Mouse (Mus musculus) embryonic facial prominence, embryonic 10.5 days (tissue): ENCODE measurements around the gene Pik3r1. TPM values are rescaled to one million over a fixed set of nuclear protein-coding genes. Genes with fewer than 3 reads are reported as not detected.

Source experiments
- DNase-seq: peaks from one replicate; pipeline ENCODE4 v3.0.0-alpha.2; 2017; ENCODE audit warnings: low spot score
- H3K27ac ChIP-seq: fragments of 300-500 bp; sonication (generic); replicated peaks from 2 replicates; pipeline ENCODE4 v1.5.1; 2016; ENCODE audit warnings: mild to moderate bottlenecking
- H3K27me3 ChIP-seq: fragments of 300-500 bp; sonication (generic); replicated peaks from 2 replicates; pipeline ENCODE4 v1.6.1; 2016; ENCODE audit warnings: low read depth, mild to moderate bottlenecking; ENCODE audit not compliant: poor library complexity, severe bottlenecking
- H3K36me3 ChIP-seq: fragments of 300-500 bp; sonication (generic); replicated peaks from 2 replicates; pipeline ENCODE4 v1.6.1; 2016; ENCODE audit warnings: mild to moderate bottlenecking, moderate library complexity
- H3K4me1 ChIP-seq: fragments of 300-500 bp; sonication (generic); 2 replicates; pipeline ENCODE4 v1.6.1; 2016
- H3K4me3 ChIP-seq: fragments of 300-500 bp; sonication (generic); 2 replicates; pipeline ENCODE4 v1.5.1; 2016; ENCODE audit warnings: mild to moderate bottlenecking, moderate library complexity
- H3K9me3 ChIP-seq: fragments of 300-500 bp; sonication (generic); 2 replicates; pipeline ENCODE4 v1.6.1; 2016; ENCODE audit warnings: mild to moderate bottlenecking
- WGBS: fragments of 180-500 bp; shearing (Covaris S2); methylation state at CpG from one replicate; pipeline ENCODE4 v1.1.7; 2016; 5-methylcytosine and 5-hydroxymethylcytosine counted together
- polyA plus RNA-seq: library from polyadenylated mRNA; unstranded; fragments of >200 nt; fragmentation: Nextera tagmentation; extraction: Ambion mirVana; gene quantifications from 2 replicates; pipeline ENCODE4 v1.2.1, GENCODE M21; 2016

Pik3r1 gene
- polyA plus RNA-seq, 1 experiment from 2014 or later: 18.9 TPM

DNA sequence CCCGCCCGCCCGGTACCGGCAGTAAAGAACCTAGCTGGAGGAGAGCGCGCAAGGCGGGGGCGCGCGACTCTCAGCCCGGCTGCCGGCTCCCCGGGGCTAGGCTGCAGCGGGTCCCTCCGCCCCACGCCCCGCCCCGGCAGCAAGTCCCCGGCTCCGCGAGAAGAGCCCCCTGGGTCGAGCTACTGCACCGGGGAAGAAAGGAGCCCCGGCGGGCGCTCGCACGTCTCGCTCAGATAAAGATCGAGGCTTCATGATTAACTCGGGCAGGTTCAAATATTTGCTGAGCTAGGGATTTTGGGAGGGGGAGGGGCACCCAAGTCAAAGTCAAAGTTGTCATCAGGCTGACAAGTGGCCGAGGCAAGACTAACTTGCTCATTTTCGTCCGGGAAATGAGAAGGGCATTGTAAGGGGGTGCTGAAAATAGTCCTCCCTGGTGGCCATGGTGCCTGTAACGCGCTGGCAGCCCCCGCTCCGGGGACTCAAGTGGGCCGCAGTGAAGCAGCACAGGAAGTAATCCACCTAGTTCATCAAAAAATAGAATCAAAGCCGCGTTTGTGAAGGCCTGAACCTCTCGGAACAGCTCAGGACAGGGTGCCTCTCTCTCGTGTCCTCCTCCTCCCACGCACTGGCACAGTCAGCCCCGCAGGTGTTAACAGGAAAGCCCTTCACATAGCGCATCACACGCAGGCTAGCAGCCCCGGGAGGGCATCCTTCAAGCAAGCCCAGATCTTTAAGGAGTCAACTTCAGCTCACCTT is 73.3 kb downstream of the Pik3r1 start:
- Histone ChIP-seq H3K4me3 (peak overlapping the region; percentile 75), H3K4me1 (peaks cover 74% of the 10 kb centered on the region), H3K27me3 (peaks cover 6% of the 10 kb centered on the region; the same call in 1 of the 2 replicates), H3K9me3 (no peaks in the 10 kb centered on the region), H3K36me3 (no peaks in the 10 kb centered on the region), H3K27ac (peak overlapping the region; percentile 81)
- DNase-seq: peak; percentile 77
- WGBS: under 1% methylated on average over 48 of the region's 48 CpGs

DNA sequence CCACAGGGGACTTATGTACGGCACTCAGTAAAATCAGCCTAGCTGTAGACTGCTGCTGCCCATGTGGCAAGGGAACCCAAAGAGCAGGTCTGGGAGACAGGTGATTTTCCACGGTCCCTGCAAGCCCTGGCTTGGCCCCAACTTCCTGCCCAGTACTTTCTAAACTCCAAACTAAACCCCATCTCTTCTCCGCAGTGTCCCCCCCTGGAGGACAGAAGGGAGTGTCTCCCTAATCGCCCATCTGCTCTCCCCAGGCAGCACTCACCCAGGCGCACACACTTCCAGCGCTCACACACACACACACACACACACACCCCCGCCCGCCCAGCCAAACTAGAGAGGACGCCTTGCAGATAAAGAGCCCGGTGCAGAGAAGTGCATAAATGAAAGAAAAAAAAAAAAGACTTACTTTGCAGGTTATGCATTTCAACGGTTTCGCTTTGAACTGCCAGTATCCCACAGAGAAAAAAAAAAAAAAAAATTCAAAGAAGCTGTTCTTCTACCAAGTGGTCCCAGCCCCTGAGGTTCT is 74.0 kb downstream of the Pik3r1 start:
- peaks cover under 1% of the 10 kb centered on the region; the same call in 1 of the 2 replicates for H3K36me3 ChIP-seq
- DNase-seq: peak; percentile 67
- peaks cover 72% of the 10 kb centered on the region for H3K4me1 ChIP-seq
- H3K9me3 ChIP-seq: no peaks in the 10 kb centered on the region
- H3K4me3 ChIP-seq: peak overlapping the region; percentile 75
- H3K27ac ChIP-seq: peak overlapping the region; percentile 81
- H3K27me3 ChIP-seq: peaks cover 6% of the 10 kb centered on the region; the same call in 1 of the 2 replicates
- WGBS: under 1% methylated on average over 12 of the region's 12 CpGs

DNA sequence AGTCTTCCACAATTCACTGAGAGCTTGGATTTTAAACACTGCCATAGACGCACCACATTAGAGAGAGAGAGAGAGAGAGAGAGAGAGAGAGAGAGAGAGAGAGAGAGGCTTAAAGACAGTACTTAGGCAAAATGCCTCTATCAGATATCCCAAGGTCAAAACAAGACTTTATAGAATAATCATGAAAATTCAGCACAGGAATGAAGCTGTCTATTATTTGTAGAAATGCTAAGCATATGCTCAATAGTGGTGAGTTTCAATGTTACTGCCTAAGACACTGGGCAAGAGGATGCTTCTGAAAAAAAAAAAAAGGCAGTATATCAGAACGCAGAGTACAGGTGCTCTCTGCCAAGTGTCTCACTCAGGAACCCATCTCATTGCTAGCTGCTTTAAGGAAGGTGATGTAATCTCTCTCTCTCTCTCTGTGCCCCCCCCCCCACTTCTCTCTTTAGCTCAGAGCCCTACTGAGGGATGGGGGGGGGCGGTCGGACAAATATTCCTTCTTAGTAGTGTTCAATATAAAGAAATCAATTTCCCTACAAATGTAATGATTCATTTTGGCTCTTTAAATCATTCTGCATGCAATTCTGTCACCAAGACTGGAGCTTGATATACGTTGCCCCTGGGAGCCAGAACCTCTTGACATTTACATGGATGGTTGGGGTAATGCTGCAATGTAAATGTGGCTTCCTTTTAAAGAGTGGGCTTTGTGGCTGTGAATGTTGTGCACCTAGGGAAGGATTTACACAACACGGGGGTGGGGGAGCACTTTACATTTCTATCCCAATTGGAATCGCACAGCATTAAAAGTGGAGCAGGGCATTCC is 74.9 kb downstream of the Pik3r1 start:
- H3K9me3 ChIP-seq: no peaks in the 10 kb centered on the region
- H3K4me1 ChIP-seq: peaks cover 68% of the 10 kb centered on the region
- no peak for DNase-seq
- peak overlapping the region; percentile 75 for H3K4me3 ChIP-seq
- peaks cover 10% of the 10 kb centered on the region for H3K36me3 ChIP-seq
- no peak overlapping the region for H3K27ac ChIP-seq
- peaks cover 6% of the 10 kb centered on the region; the same call in 1 of the 2 replicates for H3K27me3 ChIP-seq
- WGBS: 59% methylated on average over 7 of the region's 7 CpGs

DNA sequence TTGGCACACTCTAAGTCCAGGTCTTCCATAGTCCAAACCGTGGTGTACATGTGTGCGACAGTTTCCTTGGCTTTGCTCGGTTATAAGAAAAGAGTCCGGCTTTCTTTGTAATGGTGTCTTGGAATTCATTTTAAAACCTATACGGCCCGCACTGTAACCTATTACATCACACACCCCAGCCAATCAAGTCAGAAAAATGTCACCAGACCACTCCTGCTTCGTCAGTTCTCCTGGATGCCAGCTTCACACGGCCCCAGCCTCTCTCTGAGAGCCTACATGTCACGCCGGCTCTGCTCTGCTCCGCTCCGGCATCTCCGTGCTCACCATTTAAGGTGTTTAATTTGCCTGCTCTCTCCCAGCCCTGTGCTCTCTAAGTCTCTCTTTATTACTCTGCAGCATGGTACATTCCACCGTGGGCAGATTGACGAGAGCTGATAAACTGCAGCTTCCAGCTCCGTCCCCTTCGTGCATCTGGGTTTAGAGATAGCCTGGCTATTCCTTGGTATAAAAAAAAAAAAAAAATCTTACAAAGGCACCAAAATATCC is 75.7 kb downstream of the Pik3r1 start:
- DNase-seq: peak; percentile 35
- peaks cover 18% of the 10 kb centered on the region for H3K36me3 ChIP-seq
- H3K9me3 ChIP-seq: no peaks in the 10 kb centered on the region
- peak overlapping the region; percentile 36 for H3K4me3 ChIP-seq
- H3K4me1 ChIP-seq: peaks cover 60% of the 10 kb centered on the region
- no peak overlapping the region for H3K27ac ChIP-seq
- H3K27me3 ChIP-seq: peaks cover 6% of the 10 kb centered on the region; the same call in 1 of the 2 replicates
- WGBS: 49% methylated on average over 17 of the region's 17 CpGs

DNA sequence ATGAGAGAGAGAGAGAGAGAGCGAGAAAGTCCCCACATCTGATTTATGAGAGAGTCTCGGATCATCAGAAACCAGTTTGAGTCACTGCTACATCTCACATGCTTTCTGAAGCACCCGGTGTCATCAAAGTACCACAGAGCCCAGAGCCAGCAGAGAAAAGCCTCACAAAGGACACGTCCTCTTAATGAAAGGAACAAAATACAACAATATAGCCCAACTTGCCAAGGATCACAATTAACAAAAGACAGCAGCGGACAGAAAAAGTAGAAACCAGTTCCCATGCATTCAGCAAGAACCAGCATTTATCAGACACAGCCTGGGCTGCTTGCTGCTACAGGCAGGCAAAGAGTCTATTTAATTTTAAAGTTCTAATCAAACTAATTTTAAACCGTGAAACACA is 76.3 kb downstream of the Pik3r1 start:
- H3K27me3 ChIP-seq: peaks cover 6% of the 10 kb centered on the region; the same call in 1 of the 2 replicates
- no peak overlapping the region for H3K27ac ChIP-seq
- peaks cover 53% of the 10 kb centered on the region for H3K4me1 ChIP-seq
- no peak for DNase-seq
- WGBS: 62% methylated on average over 6 of the region's 6 CpGs
- no peak overlapping the region for H3K4me3 ChIP-seq
- H3K9me3 ChIP-seq: no peaks in the 10 kb centered on the region
- peaks cover 24% of the 10 kb centered on the region for H3K36me3 ChIP-seq

DNA sequence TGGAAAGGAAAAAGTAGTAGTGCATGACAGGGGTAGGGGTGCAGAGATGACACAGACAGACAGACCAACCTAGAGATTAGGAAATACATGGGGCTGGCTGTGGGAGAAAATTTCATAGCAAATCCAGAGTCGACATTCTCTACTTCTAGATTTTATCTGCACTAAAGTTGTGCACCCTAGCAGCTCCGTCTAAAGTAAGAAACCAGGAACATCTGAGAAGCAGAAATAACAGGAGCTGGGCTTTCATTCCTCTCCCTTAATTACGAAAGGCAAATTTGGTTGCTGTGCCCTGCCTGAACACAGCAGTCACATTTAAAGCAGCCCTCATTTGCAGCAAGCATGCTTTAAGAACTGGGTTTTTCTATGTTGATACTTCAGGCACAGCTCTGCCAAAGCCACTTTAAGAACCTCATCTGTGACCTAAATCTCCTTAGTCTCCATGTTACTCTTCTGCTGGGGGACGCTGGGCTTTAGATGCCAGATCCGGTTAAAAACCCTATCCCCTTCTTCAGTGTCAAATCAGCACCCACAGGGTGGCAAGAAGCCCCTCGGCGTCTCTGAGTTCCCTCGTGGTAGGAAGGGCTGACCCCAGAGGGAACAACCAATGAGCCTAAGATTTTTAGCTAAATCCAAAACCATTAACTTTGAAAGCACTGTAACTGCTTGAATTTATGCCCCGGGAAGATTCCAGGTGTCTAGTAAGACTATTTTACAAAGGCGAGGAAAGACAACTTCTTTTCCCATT is 76.9 kb downstream of the Pik3r1 start:
- Histone ChIP-seq H3K4me1 (peaks cover 48% of the 10 kb centered on the region), H3K9me3 (no peaks in the 10 kb centered on the region), H3K4me3 (no peak overlapping the region), H3K36me3 (peaks cover 30% of the 10 kb centered on the region), H3K27me3 (peaks cover 6% of the 10 kb centered on the region; the same call in 1 of the 2 replicates), H3K27ac (no peak overlapping the region)
- 59% methylated on average over 10 of the region's 10 CpGs for WGBS
- no peak for DNase-seq

DNA sequence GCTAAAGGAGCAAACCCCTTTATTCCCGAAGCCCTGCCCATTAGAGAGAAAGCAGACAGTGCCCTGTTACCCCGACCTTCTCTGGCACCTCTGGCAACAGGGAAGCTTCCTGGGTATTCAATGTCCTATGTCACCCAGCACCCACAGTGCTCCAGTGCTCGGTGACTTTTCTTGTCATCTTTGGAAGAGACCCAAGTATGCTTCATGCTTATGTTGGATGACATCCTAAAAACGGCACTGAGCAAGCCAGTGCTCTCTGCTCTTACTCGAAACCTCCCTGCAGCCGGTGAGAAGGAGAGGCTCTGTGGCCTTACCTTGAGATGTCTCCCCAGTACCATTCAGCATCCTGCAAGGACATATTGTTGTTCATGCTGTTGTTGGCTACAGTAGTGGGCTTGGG is 77.8 kb downstream of the Pik3r1 start:
- H3K27me3 ChIP-seq: peaks cover 6% of the 10 kb centered on the region; the same call in 1 of the 2 replicates
- peaks cover 40% of the 10 kb centered on the region for H3K4me1 ChIP-seq
- H3K36me3 ChIP-seq: peaks cover 39% of the 10 kb centered on the region
- H3K9me3 ChIP-seq: no peaks in the 10 kb centered on the region
- WGBS: 80% methylated on average over 6 of the region's 6 CpGs
- H3K27ac ChIP-seq: no peak overlapping the region
- no peak for DNase-seq
- no peak overlapping the region for H3K4me3 ChIP-seq

DNA sequence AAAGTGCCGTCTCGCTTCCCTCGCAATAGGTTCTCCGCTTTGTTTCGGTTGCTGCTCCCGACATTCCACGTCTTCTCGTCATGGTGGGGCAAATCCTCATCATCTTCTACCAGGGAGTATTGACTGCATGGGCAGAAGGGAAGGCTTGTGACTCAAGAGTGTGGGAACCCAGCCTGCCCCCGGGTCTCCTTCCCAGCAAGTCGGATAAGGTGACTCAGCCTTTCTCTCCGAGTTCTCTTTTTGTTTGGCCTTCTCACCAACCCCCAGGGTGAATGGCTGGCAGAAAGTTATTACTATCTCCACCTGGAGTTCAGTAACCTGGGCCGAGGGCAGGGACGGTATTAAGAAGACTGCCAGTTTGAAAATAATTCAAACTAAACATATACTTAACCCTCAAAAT is 81.8 kb downstream of the Pik3r1 start:
- Histone ChIP-seq H3K4me1 (peaks cover 5% of the 10 kb centered on the region), H3K36me3 (peaks cover 64% of the 10 kb centered on the region)
- no peak for DNase-seq

DNA sequence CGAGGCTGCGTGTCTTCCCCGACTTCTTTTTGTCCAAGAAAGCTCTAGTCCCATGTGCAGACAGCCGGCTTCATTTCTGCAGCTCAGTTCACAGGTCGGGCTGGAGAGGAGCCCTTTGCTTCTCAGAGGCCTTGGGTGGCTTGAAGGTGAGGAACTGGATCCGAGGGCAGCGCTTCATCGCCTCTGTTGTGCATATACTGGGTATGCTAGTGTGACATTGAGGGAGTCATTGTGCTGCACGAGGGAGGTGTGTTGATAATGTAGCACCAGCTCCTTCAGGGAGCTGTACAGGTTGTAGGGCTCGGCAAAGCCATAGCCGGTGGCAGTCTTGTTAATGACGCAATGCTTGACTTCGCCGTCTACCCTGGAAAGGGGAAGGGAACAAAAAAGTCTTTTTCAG is 83.3 kb downstream of the Pik3r1 start:
- no peak overlapping the region for H3K4me3 ChIP-seq
- peaks cover 64% of the 10 kb centered on the region for H3K36me3 ChIP-seq
- no peaks in the 10 kb centered on the region for H3K9me3 ChIP-seq
- no peak for DNase-seq
- H3K27me3 ChIP-seq: no peaks in the 10 kb centered on the region
- H3K4me1 ChIP-seq: no peaks in the 10 kb centered on the region
- no peak overlapping the region for H3K27ac ChIP-seq
- WGBS: 83% methylated on average over 14 of the region's 14 CpGs

More for the DNA sequence above, 81.8 kb downstream of the Pik3r1 start:
- H3K27ac ChIP-seq: no peak overlapping the region
- H3K27me3 ChIP-seq: no peaks in the 10 kb centered on the region
- no peak overlapping the region for H3K4me3 ChIP-seq
- 93% methylated on average over 13 of the region's 13 CpGs for whole genome bisulfite sequencing
- no peaks in the 10 kb centered on the region for H3K9me3 ChIP-seq

DNA sequence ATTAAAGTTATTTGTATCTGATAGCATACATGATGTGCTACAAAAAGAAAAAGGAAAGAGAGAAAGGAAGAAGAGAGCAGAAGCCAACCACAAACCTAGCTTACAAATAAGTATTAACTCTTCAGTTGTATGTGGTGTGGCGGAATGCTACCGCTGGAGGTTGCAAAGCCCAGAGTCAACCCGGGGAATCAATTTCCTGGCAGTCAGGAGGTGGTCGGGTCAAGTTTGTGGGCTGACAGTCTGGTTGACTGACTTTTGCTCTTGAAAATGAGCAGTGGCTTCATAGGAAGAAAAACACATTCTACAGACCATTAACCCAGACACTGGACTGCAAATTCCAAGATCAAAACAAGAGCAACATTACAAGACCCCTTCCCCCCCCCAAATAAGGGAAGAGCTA is 85.6 kb downstream of the Pik3r1 start:
- DNase-seq: no peak
- Histone ChIP-seq H3K9me3 (no peaks in the 10 kb centered on the region), H3K4me3 (no peak overlapping the region), H3K36me3 (peaks cover 46% of the 10 kb centered on the region), H3K27me3 (no peaks in the 10 kb centered on the region), H3K4me1 (no peaks in the 10 kb centered on the region), H3K27ac (no peak overlapping the region)
- 81% methylated on average over 4 of the region's 4 CpGs for WGBS

DNA sequence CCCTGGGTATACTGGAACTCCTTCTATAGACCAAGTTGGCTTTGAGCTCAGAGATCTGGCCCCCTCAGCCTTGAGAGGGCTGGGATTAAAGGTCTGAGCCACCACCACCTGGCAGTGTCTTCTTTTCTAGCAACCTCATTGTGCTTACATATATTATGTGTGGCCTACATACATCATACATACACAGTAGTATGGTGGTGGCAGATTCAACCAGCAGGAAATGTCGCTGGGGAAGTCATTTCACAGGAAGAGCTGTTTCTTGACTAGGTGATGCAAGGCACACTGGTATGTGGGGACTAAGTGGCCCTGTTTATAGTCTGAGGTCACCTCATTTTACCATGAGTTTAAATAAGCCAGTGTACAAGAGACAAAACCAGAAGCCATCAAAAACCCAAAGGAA is 87.9 kb downstream of the Pik3r1 start:
- H3K27me3 ChIP-seq: no peaks in the 10 kb centered on the region
- H3K27ac ChIP-seq: no peak overlapping the region
- no peaks in the 10 kb centered on the region for H3K9me3 ChIP-seq
- no peaks in the 10 kb centered on the region for H3K4me1 ChIP-seq
- 88% methylated on average over 1 of the region's 1 CpGs for WGBS
- no peak overlapping the region for H3K4me3 ChIP-seq
- DNase-seq: no peak
- peaks cover 24% of the 10 kb centered on the region for H3K36me3 ChIP-seq

DNA sequence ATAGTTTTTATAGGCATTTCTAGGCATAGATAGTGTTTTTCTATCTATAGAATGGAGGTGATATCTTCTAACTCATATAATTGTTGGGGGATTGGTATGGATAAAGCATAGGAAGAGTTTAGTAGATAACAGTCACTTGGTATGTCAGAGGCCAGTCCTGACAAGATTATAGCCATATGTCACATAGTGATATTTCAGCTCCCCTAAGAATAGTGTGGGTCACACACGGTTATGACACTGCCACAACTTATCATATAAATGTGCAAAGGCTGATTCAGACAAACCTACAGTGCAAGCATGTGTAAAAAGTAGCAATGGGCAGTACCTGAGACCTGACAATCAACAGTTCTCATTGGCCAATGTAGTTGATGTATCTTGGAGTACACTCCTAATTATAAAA is 89.0 kb downstream of the Pik3r1 start:
- WGBS: 91% methylated on average over 1 of the region's 1 CpGs
- Histone ChIP-seq H3K36me3 (peaks cover 13% of the 10 kb centered on the region), H3K4me3 (no peak overlapping the region), H3K4me1 (no peaks in the 10 kb centered on the region), H3K27me3 (no peaks in the 10 kb centered on the region), H3K27ac (no peak overlapping the region), H3K9me3 (no peaks in the 10 kb centered on the region)
- DNase-seq: no peak
